Mouse (Mus musculus): Measurements from ENCODE around the gene Tsc22d4.

Gene Tsc22d4

DNA sequence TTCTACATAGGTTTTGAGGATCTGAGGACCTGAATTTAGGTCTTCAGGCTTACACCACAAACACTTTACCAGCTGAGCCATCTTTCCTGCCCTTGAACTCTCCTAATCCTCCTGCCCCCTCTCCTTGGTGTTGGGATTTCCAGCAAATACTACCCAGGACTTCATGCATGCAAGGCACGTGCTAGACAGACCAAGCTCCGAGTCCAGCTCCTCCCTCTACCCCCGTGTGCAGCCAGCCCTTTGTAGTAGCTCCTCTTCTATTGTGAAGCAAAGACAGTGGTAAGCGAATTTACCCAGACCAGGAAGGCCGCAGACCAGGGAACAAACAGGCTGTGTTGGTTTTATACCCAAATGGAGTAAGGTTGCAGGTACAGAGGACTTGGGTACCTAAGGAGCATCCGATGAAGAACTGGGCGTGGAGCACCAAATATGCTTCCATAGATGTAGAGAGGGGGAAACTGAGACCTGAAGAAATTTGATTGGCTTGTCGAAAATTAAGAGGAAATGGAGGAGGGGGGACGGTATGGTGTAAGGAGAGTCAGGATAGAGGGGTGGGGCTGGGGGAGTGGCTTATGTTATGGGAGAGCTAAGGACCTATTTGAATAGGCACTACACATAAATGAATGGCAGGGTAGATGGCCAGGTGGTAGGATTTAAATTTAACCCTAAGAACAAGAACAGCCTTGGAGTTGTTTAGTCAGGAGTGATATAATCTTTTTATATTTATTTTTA is 19.2 kb downstream of the Tsc22d4 start:
- DNase-seq (ENCODE audit: low read depth), result no peak

DNA sequence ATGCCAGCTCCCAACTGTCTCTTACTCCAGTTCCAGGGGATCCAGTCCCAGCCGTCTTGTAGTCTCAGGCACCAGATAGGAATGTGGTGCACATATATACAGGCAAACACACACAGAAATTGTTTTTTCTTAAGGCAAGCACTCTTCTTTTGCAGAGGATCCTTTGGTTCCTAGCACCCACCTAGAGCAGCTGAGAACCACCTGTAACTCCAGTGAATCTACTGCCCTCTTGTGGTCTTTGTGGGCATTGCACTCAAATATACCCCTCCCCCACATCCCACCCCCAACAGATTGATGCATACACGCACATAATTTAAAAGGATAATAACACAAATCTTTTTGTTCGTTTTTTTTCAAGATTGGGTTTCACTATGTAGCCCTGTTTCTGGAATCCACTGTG is 20.7 kb downstream of the Tsc22d4 start:
- no peak for DNase-seq (ENCODE audit: low read depth)

DNA sequence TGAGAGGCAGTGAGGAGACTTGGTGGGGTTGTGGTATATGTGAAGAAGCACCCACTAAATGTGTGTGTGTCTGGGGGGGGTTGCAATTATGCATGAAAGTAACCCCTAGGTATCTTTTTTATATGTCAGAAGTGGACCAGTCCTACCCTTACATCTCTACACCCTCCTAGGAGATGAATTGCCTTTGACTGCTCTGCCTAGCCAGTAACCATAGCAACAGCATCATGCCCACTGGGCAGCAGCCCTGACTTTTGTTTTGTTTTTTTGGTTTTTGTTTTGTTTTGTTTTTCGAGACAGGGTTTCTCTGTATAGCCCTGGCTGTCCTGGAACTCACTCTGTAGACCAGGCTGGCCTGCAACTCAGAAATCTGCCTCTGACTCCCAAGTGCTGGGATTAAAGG is 22.9 kb downstream of the Tsc22d4 start:
- DNase-seq (ENCODE audit: low read depth), result no peak

DNA sequence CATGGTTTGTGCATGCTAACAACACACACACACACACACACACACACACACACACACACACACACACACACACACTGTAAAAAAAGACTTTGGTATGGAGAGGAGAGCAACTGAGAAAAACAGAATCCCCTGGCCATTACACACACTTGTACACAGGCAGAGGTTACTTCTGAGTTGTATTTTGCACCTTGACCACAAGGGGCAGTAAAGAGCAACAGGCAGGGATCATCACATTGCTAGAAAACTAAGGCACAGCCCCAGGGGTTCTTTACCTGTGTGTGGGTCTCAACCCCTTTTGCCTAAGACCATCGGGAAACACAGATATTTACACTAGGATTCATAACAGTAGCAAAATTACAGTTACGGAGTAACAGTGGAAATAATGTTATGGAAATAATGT is 25.2 kb downstream of the Tsc22d4 start:
- no peak for DNase-seq (ENCODE audit: low read depth)

DNA sequence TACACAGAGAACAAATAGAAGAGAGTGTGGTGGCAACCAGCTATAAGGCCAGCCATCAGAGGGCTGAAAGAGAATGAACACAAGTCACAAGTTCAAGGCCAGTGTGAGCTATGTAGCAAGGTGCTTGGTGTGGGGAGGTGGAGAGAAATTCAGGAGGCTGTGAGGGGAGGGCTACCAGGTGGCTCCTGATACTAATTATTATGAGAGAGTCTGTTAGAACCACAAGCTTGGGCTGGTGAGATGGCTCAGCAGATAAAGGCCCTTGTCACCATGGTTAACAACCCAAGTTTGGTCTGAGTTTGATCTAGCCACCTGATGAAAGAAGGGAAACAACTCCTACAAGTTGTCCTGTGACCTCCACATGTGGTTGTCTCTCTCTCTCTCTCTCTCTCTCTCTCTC is 27.2 kb downstream of the Tsc22d4 start:
- no peak for DNase-seq (ENCODE audit: low read depth)

DNA sequence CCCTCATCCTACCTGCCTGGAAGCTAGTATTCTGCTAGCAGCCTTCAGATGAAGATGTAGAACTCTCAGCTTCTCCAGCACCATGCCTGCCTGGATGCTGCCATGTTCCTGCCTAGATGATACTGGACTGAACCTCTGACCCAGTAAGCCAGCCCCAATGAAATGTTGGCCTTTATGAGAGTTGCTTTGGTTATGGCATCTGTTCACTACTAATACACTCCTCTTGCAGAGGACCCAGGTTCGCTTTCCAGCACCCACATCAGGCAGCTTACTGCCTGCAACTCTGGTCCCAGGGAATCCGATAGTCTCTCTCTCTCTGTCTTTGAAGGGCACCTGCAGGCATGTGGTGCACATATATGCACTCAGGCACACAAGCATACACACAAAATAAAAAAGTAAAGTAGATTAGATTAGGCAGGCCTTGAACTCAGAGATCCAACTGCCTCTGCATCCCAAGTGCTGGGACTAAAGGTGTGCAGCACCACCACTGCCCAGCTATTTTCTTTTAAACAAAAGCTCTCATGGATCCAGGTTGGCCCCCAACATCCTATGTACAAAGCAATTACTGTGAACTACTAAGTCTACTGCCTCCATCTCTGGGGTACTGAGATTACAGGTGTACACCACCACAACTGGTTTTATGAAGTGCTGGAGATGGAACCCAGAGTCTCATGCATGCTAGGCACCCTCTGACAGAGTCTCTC is 30.2 kb downstream of the Tsc22d4 start:
- DNase-seq (ENCODE audit: low read depth), result no peak

DNA sequence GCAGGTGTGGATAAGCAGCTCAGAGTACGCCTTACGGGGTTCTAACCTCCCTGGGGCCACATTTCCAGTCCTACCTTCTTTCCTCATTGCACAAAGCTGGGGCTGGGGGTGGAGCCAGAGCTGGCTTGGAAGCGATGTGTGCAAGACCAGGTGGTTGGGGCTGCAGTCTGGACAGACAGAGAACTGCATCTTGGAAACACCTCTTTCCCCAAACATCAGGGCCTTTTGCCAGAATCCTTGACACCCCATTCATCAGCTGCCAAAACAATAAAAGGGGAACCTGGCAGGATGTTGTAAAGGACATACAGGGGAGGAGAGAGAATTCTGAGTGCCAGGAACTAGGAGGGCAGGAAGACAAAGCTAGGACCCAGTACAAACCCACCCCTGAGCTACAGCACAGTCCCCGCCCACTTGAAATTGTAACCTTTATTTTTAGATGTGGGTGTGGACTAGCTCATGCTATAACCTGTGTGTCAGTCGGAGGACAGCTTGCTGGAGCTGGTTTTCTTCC is 30.9 kb downstream of the Tsc22d4 start:
- no peak for DNase-seq (ENCODE audit: low read depth)

DNA sequence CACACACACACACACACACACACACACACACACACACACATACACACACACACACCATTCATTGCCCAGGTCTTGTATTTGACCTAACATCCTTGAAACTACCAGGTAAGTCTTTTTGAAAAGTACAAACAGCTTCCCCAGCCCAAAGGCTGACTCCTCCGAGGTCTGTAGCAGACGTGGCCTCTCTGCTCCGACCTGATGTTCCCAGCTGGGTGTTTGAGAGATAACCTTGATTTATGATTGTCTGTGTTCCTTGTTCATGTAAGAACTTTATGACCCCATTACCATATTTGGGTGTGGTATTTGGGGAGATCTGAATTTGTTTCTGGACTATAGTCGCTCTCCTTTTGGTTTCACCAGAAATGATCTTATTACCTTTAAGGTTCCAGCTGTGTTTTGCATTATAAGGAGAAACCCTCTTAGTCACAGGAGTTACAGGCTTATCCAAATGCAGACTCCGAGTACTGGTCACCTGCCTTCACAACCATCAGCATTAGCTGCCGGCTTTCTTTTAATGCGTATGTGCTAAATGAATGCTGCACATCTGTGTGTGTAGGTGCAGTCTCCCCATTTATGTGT is 31.8 kb downstream of the Tsc22d4 start:
- DNase-seq (ENCODE audit: low read depth), result no peak

DNA sequence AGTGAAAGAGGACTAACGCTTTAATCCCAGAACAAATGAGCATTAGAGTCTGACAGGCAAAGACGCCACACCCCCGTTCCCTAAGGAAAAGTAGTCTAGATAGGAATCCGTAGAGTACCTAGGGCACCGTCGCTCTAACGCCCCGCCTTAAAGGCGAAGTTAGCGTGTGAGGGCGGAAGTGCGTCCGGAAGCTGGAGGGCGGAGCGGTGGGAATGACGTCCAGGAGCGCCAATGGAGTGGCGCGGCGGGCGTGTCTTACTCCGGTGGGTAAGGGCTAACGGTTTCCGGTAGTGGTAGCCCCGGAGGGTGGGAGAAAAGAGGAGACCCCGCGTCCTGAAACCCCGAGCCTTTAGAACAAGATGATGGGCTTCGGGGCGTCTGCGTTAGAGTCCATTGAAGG is 33.1 kb downstream of the Tsc22d4 start, which contains the start of gene Ppp1r35:
Gene Ppp1r35, plus strand, starts transcription at position 215 of the 400 bp plus-strand sequence.
- peak; percentile 91 for DNase-seq (ENCODE audit: low read depth)

DNA sequence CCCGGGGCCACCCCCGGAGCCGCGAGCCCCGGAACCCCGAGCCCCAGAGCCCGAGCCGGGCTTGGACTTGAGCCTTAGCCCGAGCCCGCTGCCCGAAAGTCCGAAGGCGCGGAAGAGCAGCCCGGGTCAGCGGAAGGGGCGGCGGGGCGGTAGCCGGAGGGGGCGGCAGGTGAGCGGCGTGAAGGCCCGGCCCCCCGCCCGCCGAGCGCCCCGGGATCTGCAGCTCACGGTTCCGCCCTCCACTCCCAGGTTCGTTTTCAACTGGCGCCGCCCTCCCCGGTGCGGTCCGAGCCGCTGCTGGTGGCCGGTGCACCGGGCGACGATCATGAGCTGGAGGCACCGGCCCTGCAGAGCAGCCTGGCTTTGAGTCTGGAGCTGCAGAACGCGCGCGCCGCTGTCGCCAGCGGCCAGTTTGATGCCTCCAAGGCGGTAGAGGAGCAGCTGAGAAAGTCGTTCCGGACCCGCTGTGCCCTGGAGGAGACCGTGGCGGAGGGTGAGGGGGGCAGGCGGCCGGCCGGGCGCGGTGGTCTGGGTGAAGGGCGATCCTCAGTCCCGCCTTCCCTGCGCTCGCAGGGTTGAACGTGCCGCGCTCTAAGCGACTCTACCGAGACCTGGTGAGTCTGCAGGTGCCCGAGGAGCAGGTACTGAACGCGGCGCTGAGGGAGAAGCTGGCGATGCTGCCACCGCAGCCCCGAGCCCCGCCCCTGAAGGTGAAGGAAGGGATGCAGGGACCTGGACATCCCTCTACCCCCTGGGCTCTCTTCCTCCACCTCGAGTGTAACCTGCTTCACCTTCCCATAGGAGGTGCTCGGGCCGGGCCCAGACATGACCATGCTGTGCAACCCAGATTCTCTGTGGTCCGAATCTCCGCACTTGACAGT is 33.8 kb downstream of the Tsc22d4 start:
- no peak for DNase-seq (ENCODE audit: low read depth)

DNA sequence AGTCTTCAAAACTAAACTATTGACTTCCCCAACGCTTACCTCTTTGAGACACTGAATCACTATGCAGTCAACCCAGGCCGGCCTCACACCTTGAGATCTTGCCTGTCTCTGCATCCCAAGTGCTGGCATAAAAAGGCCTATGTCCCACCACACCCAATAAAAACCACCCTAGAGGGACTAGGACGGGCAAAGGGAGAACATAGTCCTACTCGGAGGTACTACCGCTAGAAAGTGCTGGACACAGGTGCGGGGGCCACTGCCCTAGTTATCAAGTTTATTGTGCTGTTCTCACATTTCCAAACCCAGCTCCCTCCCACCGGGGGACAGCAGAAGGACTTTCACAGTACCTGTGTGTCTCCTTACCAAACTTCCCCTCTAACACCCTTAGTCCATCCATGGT is 36.1 kb downstream of the Tsc22d4 start:
- no peak for DNase-seq (ENCODE audit: low read depth)

DNA sequence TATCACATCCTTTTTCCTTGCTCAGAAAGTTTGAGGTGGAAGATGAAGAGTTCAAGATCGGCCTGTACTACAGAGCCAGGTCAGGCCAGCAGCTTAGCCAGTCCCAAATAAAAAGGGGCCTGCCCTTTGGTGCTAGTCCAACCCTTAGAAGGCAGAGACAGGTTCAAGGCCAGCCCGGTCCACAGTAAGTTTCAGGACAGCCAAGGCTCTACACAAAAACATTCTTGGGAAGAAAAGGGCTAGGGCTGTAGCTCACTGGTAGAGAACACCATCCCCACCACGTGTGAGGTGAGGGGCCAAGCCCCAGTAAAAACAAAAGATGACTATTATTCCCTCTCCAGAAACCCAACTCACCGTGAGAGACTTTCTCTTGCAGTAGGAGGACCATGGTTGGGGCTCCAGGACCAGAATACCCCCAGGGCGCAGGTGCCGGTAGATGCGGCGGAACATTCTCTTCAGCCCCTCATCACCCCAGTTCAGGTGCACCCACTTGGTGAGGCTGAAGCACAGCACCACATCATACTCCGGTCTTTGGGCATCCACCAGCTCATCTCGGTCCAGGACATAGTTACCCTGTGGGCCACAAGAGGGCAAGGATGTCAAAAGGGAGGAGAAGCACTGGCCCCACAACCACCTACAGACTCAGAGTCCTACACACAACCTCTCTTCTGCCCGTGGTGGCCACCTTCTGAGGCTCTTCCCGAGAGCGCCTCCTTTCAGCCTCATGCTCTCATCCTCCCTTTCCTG is 37.4 kb downstream of the Tsc22d4 start:
- no peak for DNase-seq (ENCODE audit: low read depth)

DNA sequence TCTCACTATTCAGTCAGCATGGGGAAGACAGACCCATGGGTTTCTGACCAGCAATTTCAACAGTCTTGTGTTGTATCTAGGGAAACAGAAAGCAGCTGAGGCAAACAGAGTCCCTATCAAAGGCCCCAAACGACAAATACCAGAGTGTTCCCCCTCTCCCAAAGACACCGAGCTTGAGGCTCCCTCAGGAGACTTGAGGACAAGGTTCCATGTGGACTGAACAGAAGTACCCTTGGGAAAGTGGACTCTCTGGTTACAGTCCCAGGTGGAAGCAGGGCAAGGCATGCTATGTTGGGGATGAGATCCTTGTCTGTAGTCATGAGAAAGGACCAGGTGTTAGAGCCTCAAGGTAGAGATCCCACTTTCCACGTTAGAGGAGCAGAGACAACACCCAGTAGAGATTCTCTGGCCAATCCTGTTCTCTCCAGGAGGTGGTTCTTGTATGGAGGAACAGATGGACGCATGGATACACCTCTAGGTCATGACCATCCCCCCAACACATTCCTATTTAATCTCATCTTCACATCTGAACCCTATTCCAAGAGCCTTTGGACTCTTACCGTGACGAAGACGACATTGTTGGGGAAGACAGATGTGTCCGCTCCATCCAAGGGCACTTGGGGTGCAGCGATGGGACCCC is 38.5 kb downstream of the Tsc22d4 start:
- no peak for DNase-seq (ENCODE audit: low read depth)

DNA sequence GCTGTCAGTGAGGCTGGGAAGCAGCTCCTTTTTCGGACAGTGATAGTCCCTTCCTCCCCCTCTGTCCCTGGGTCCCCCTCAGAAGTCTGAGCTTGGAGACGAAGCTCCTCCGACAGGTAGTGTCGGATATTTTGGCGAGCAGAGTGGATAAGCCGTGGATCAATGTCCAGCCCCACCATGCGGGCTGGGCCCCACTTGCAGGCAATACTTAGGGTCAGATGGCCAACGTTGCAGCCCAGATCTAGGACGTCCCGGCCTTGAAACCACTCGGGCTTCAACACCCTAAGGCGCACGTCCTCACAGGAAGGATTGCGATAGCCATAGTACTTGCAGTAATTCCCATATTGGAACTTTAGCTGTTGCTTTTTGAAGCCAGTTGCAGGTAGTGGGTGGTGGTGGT is 39.0 kb downstream of the Tsc22d4 start:
- no peak for DNase-seq (ENCODE audit: low read depth)

DNA sequence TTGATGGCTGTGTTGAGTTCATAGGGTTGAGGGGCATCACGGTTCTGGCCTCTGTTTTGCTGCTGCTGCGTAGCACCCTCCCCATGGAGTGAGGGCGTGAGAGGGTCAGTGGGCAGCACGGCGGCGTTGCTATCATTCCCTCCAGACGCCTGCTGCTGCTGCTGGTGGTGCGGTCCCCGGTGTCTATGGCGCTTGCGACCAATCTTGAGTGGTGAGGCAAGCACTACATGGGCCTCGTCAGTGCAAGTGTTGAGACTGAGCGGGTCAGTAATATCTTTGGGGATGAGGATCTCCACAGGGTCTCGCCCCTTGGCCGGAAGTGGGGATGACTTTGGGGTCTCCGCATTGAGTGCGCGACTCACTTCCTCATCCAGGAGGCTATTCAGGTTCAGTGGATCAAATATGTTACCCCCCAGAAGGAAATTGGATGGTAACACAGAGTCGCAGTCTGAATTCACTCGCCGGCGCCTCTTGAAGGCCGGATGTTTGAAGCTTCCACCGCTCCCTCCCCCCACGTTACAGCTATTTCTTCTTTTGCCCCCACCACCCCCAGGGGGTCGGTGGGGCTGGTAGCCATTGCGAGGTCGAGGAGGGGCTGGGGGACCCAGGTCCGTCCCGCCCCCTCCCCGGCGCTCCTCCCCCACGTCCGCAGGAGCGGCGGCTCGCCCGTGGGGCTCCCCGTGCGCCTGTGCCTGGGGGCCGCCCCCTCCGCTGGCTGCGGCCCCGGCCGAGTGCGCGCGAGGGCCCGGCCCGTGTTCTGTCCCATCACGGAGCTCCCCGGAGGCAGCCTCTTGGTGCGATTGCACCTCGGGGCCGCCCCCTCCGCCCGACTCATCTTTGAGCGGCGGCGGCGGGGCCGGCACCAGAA is 39.9 kb downstream of the Tsc22d4 start:
- no peak for DNase-seq (ENCODE audit: low read depth)

DNA sequence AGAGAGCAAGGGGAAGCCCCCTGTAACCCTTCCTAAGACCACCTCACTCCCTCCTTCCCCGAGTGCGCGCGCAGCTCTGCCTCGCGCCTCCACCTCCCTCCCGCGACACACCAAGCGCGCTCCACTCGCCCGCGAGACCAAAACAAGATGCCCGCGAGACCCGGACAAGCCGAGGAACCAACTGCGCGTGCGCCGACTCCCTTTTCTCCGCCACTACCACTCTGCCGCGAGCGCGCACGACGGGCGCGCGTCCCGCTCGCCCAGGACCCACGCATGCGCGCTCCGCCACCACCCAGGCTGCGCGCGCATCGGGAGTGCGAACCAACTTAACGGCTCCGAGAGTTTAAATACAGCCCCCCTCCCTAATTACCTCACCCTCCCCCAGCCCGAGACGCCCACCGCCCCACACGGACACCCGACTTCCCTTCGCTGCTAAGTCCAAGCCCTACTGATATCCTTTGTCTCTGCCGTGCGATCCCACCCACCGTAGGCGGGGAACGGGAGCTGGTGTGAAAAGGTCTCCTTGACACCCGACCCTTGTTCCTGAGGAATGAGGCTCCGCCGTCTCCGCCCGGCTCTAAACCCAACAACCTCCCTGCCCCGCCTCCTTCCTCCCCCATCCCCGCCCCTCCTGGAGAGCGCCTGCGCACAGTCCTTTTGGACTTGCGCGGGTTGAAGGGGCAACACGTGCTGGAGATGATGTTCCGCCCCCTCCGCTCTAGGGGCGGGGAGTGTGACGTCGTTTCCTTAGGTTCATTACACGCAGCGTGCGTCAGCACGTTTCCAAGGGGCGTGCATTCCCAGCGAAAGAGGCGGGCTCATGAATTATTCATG is 40.8 kb downstream of the Tsc22d4 start:
- DNase-seq (ENCODE audit: low read depth), result peak; percentile 100

DNA sequence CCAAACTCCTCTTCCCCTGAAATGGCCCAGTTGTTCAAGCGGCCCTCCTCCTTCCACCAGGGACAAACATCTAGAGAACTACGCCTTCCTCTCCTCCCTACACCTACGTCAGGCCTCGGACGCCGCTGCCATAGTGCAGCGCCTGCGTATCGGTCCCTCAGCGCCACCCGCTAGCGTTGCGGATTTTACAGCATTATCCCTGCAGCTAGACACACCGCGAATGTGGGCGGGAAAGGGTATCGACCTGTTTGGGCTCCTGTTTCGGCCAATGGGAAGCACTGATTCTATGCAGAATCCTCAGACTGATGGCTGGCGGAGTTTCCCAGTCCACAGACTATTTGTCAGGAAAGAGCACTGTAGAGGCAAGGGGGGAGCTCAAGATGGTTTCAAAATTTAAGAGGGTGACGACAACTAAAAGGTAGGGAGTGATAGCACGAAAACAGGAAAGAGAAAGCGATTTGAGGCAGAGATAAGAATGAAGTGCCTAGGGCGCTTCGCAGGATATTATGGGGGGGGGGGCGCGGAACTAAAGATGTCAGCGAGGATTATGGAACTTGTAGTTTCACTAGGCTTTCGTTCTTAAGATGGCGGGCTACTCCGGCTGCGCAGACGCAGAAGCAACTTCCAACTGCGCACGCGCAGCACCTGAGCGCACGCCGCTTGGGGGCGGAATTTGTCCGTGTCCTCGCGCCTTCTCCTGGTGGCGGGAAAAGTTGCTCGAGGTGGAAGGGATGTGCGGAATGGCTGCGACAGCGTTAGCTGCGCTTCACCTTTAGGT is 41.8 kb downstream of the Tsc22d4 start, which contains the start of the genes Mepce and Zcwpw1:
Gene Mepce, minus strand, starts transcription at position 505 of the 778 bp plus-strand sequence.
Gene Zcwpw1, plus strand, starts transcription at position 648 of the 778 bp plus-strand sequence.
- DNase-seq (ENCODE audit: low read depth), result peak; percentile 92

DNA sequence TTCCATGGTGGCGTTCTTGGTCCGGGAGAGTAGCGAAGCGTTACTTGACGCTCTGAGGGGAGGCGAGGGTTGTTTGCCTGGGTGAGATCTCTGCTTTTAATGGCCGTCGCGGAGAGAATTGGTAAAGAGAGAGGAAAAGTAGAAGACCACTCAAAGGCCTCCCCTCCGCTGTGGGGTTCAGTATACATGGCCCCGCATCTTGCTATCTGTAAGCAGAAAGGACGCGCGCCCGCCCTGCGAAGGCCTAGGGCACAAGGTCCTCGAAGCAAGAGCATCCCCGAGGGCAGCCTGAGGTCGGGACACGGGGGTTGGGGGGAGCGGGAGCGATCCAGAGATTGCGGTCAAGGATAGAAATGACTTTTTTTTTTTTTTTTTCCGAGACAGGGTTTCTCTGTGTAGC is 42.6 kb downstream of the Tsc22d4 start:
- no peak for DNase-seq (ENCODE audit: low read depth)
